Comparison of ENCODE assay signal across 9 mouse cellular contexts in genomic region chr5:139724336-139725116, GRCm38 (mm10). TPM values are rescaled to one million over a fixed set of nuclear protein-coding genes. Genes with fewer than 3 reads are reported as not detected.
DNase-seq lines count a peak whose midpoint lies in the region; ATAC-seq lines count a peak whose summit lies in the region.
"Had no signal": no experiment of that assay in that cellular context is flagged by ENCODE, and none has a peak within 500 bp of the region (broad histone marks: within the 10 kb centered on the region; RNA-seq: fewer than 3 reads in every experiment).

No protein-coding gene starts in this region.

- peaks cover 66% of the 10 kb centered on the region for H3K36me3 ChIP-seq in liver, embryonic 12.5 days
- no peaks in the 10 kb centered on the region for H3K36me3 ChIP-seq in liver, embryonic 11.5 days (ENCODE audit: control insufficient read depth, insufficient read depth, low read length)
- no peaks in the 10 kb centered on the region for H3K36me3 ChIP-seq in hindbrain, embryonic 16.5 days (ENCODE audit: control insufficient read depth, insufficient read depth, low read length)
- H3K36me3 ChIP-seq in neural tube, embryonic 13.5 days = no peaks in the 10 kb centered on the region

- peaks cover 77% of the 10 kb centered on the region for H3K4me1 ChIP-seq in liver, embryonic 12.5 days
- H3K4me1 ChIP-seq in liver, embryonic 11.5 days (replicated peaks; ENCODE audit: control insufficient read depth, insufficient read depth, low read length) = peaks cover 22% of the 10 kb centered on the region
- no peaks in the 10 kb centered on the region for H3K4me1 ChIP-seq in hindbrain, embryonic 16.5 days (ENCODE audit: control insufficient read depth, insufficient read depth, low read depth, low read length)
- peaks cover 12% of the 10 kb centered on the region for H3K4me1 ChIP-seq in neural tube, embryonic 13.5 days (replicated peaks)

- no peaks in the 10 kb centered on the region for H3K9me3 ChIP-seq in liver, embryonic 12.5 days (replicated peaks)
- H3K9me3 ChIP-seq in liver, embryonic 11.5 days (ENCODE audit: control insufficient read depth, low read length) = no peaks in the 10 kb centered on the region
- H3K9me3 ChIP-seq in hindbrain, embryonic 16.5 days (ENCODE audit: control insufficient read depth, low read length) = no peaks in the 10 kb centered on the region
- H3K9me3 ChIP-seq in neural tube, embryonic 13.5 days = no peaks in the 10 kb centered on the region

- peak overlapping the region; percentile 9; the same call in 1 of the 2 replicates for H3K9ac ChIP-seq in liver, embryonic 12.5 days
- H3K9ac ChIP-seq in liver, embryonic 11.5 days (ENCODE audit: low read depth, low read length) = no peak overlapping the region
- no peak overlapping the region for H3K9ac ChIP-seq in hindbrain, embryonic 16.5 days (ENCODE audit: low read depth, low read length)
- 0 out of 2 replicates have a peak overlapping the region, but pooled peaks have one; percentile 31 for H3K9ac ChIP-seq in neural tube, embryonic 13.5 days

- DNase-seq in adrenal gland, postnatal 14 days = peak; percentile 48
- DNase-seq in adrenal gland, postnatal 25 days = no peak
- no peak for DNase-seq in liver, embryonic 11.5 days (ENCODE audit: low spot score)
- no peak for DNase-seq in urinary bladder, postnatal 10 days (ENCODE audit: low spot score)
- DNase-seq in thymus, postnatal 36 days = no peak

- H3K27me3 ChIP-seq in liver, embryonic 12.5 days (replicated peaks) = no peaks in the 10 kb centered on the region
- H3K27me3 ChIP-seq in liver, embryonic 11.5 days (replicated peaks; ENCODE audit: control insufficient read depth, insufficient read depth, low read length) = no peaks in the 10 kb centered on the region
- H3K27me3 ChIP-seq in hindbrain, embryonic 16.5 days (replicated peaks; ENCODE audit: control insufficient read depth, insufficient read depth, low read length) = no peaks in the 10 kb centered on the region
- H3K27me3 ChIP-seq in neural tube, embryonic 13.5 days = no peaks in the 10 kb centered on the region

- 0 out of 2 replicates have a peak overlapping the region, but pooled peaks have one; percentile 2 for H3K4me2 ChIP-seq in liver, embryonic 12.5 days
- no peak overlapping the region for H3K4me2 ChIP-seq in liver, embryonic 11.5 days
- no peak overlapping the region for H3K4me2 ChIP-seq in hindbrain, embryonic 16.5 days (ENCODE audit: low read length)
- no peak overlapping the region for H3K4me2 ChIP-seq in neural tube, embryonic 13.5 days

- WGBS in liver, embryonic 12.5 days (ENCODE audit: insufficient replicate concordance) = 77% methylated on average over 10 of the region's 10 CpGs
- WGBS in liver, embryonic 11.5 days = 59% methylated on average over 10 of the region's 10 CpGs
- 62% methylated on average over 10 of the region's 10 CpGs for WGBS in hindbrain, embryonic 16.5 days
- 58% methylated on average over 10 of the region's 10 CpGs for WGBS in neural tube, embryonic 13.5 days

- H3K4me3 ChIP-seq in liver, embryonic 12.5 days = no peak overlapping the region
- no peak overlapping the region for H3K4me3 ChIP-seq in liver, embryonic 11.5 days (ENCODE audit: low read depth, low read length)
- H3K4me3 ChIP-seq in hindbrain, embryonic 16.5 days (ENCODE audit: low read length) = no peak overlapping the region
- H3K4me3 ChIP-seq in neural tube, embryonic 13.5 days = no peak overlapping the region
- H3K4me3 ChIP-seq: erythroblast, embryonic 14.5 days had no signal

- H3K27ac ChIP-seq in liver, embryonic 12.5 days = peak overlapping the region; percentile 52
- H3K27ac ChIP-seq in liver, embryonic 11.5 days (ENCODE audit: low read depth, low read length) = no peak overlapping the region
- H3K27ac ChIP-seq in hindbrain, embryonic 16.5 days (ENCODE audit: low read depth, low read length) = no peak overlapping the region
- H3K27ac ChIP-seq in neural tube, embryonic 13.5 days (replicated peaks) = no peak overlapping the region

- no peak for ATAC-seq in liver, embryonic 12.5 days
- ATAC-seq in liver, embryonic 11.5 days (replicated peaks; ENCODE audit: low FRiP score) = no peak
- ATAC-seq in hindbrain, embryonic 16.5 days = peak; percentile 20; the same call in 1 of the 2 replicates
- ATAC-seq in neural tube, embryonic 13.5 days (ENCODE audit: low read depth) = no peak

RNA-seq across cellular contexts. Expression of gene Micall2, which starts 11.6 kb away (rescaled TPM):
- 8.0 and 8.7 TPM in 2 replicates for total RNA-seq in adrenal gland, postnatal 14 days (2021)
- 12.8 and 13.1 TPM in 2 replicates for total RNA-seq in adrenal gland, postnatal 25 days (2021)
- 15.5 and 18.3 TPM in 2 replicates for polyA plus RNA-seq in liver, embryonic 12.5 days (2016; fragmentation: Nextera tagmentation; extraction: Ambion mirVana)
- polyA plus RNA-seq in liver, embryonic 11.5 days (2014; fragmentation: Nextera tagmentation; extraction: Ambion mirVana) = 17.1 and 18.5 TPM in 2 replicates
- 12.3 and 12.9 TPM in 2 replicates for polyA plus RNA-seq in hindbrain, embryonic 16.5 days (2015; fragmentation: Nextera tagmentation; extraction: Ambion mirVana)
- 6.2 and 6.3 TPM in 2 replicates for polyA plus RNA-seq in neural tube, embryonic 13.5 days (2015; fragmentation: Nextera tagmentation; extraction: Ambion mirVana)

RNA-seq across cellular contexts. Expression of gene Ints1, which starts 50.9 kb away (rescaled TPM):
- total RNA-seq in adrenal gland, postnatal 14 days (2021) = 46.7 and 48.2 TPM in 2 replicates
- 61.3 and 61.9 TPM in 2 replicates for total RNA-seq in adrenal gland, postnatal 25 days (2021)
- 21.8 and 23.3 TPM in 2 replicates for polyA plus RNA-seq in liver, embryonic 12.5 days (2016; fragmentation: Nextera tagmentation; extraction: Ambion mirVana)
- polyA plus RNA-seq in liver, embryonic 11.5 days (2014; fragmentation: Nextera tagmentation; extraction: Ambion mirVana) = 34.9 TPM in 2 replicates
- polyA plus RNA-seq in hindbrain, embryonic 16.5 days (2015; fragmentation: Nextera tagmentation; extraction: Ambion mirVana) = 27.1 and 32.6 TPM in 2 replicates
- polyA plus RNA-seq in neural tube, embryonic 13.5 days (2015; fragmentation: Nextera tagmentation; extraction: Ambion mirVana) = 24.3 and 27.1 TPM in 2 replicates

Comparison
In these comparisons a context has a peak if more than half of its experiments do, and no peak if none do; other contexts are left out.
1. H3K9ac ChIP-seq: peak in liver, embryonic 12.5 days (single experiment) and neural tube, embryonic 13.5 days (single experiment); none in liver, embryonic 11.5 days (single experiment) and hindbrain, embryonic 16.5 days (single experiment).